Mouse (Mus musculus) cerebellum, adult 2 months (tissue): ENCODE results near the gene Ubxn7.

ENCODE experiments used
- CTCF ChIP-seq: fragments of 200-500 bp; IDR thresholded peaks from 2 replicates; pipeline ENCODE4 v1.5.1; 2011; ENCODE audit warnings: low read depth, mild to moderate bottlenecking, control low read depth, low read length, moderate library complexity, borderline replicate concordance; ENCODE audit not compliant: insufficient read depth
- POLR2A ChIP-seq: fragments of 200-500 bp; IDR thresholded peaks from 2 replicates; pipeline ENCODE4 v1.6.1; 2011; ENCODE audit warnings: low read length, control low read depth, borderline replicate concordance; ENCODE audit not compliant: insufficient read depth

GRCm38 (mm10) chr16:32417457-32417856 is 85.4 kb downstream of the Ubxn7 start:
- no peak for TF ChIP-seq POLR2A
- no peak for TF ChIP-seq CTCF
